Mouse (Mus musculus): Measurements from ENCODE around the gene Ate1. TPM values are rescaled to one million over a fixed set of nuclear protein-coding genes. Genes with fewer than 3 reads are reported as not detected.

Gene Ate1
- 9.8 TPM for polyA plus RNA-seq (2012; fragmentation: generic; extraction: Trizol)

GRCm38 (mm10) chr7:130520049-130520425 lies at the start of gene Ate1:
Gene Ate1 (minus strand): TSS chr7:130520369.
- Histone ChIP-seq H3K4me2 (ENCODE audit: low read depth) (peak within 1 kb of the TSS; percentile 84), H3K79me2 (ENCODE audit: control insufficient read depth, insufficient read depth) (peaks cover 38% of the 10 kb centered on the region), H3ac (ENCODE audit: control insufficient read depth, insufficient read length) (peak within 1 kb of the TSS; percentile 82), H3K36me3 (ENCODE audit: control insufficient read depth, insufficient read depth) (no peaks in the 10 kb centered on the region), H3K27me3 (ENCODE audit: control insufficient read depth, insufficient read depth, insufficient read length) (no peaks in the 10 kb centered on the region), H3K4me3 (peak within 1 kb of the TSS; percentile 88)
- no peak for TF ChIP-seq CEBPB (IDR thresholded peaks at IDR 0.05; ENCODE audit: insufficient read depth, poor library complexity, severe bottlenecking)
- TF ChIP-seq POLR2A (IDR thresholded peaks at IDR 0.05; ENCODE audit: insufficient read length, low read depth) = no peak
- TF ChIP-seq SRF (IDR thresholded peaks at IDR 0.05; ENCODE audit: control insufficient read depth, insufficient read length, low read depth) = no peak
- TF ChIP-seq TCF3 (IDR thresholded peaks at IDR 0.05; ENCODE audit: insufficient read length, low read depth) = no peak
- no peak for TF ChIP-seq REST (IDR thresholded peaks at IDR 0.05; ENCODE audit: insufficient read depth, insufficient read length)
- no peak for TF ChIP-seq MYOG (IDR thresholded peaks at IDR 0.05; ENCODE audit: control insufficient read depth in 1 of 3, insufficient read depth in 1 of 3, insufficient read length in 2 of 3, low read depth in 2 of 3)
- TF ChIP-seq TCF12 (IDR thresholded peaks at IDR 0.05; ENCODE audit: insufficient read depth, poor library complexity, severe bottlenecking) = no peak
- no peak for TF ChIP-seq E2F4 (IDR thresholded peaks at IDR 0.05; ENCODE audit: insufficient read depth)

GRCm38 (mm10) chr7:130568783-130569436 lies 48.7 kb upstream of the Ate1 start:
- TF ChIP-seq MYOG (IDR thresholded peaks at IDR 0.05; ENCODE audit: control insufficient read depth in 1 of 3, insufficient read depth in 1 of 3, insufficient read length in 2 of 3, low read depth in 2 of 3) (peak in 2 of 3 experiments; percentile 23 to 62), MYOD1 (IDR thresholded peaks at IDR 0.05; ENCODE audit: control insufficient read depth in 1 of 3, insufficient read length in 2 of 3, low read depth in 2 of 3) (peak in 2 of 3 experiments; percentile 9 to 78), POLR2A (IDR thresholded peaks at IDR 0.05; ENCODE audit: insufficient read length, low read depth) (no peak), TCF12 (IDR thresholded peaks at IDR 0.05; ENCODE audit: insufficient read depth, poor library complexity, severe bottlenecking) (no peak), SRF (IDR thresholded peaks at IDR 0.05; ENCODE audit: control insufficient read depth, insufficient read length, low read depth) (no peak)
- Histone ChIP-seq H3K36me3 (ENCODE audit: control insufficient read depth, insufficient read depth) (no peaks in the 10 kb centered on the region), H3K27me3 (ENCODE audit: control insufficient read depth, insufficient read depth, insufficient read length) (no peaks in the 10 kb centered on the region), H3K4me2 (ENCODE audit: low read depth) (no peak overlapping the region), H3ac (ENCODE audit: control insufficient read depth, insufficient read length) (no peak overlapping the region), H3K79me2 (ENCODE audit: control insufficient read depth, insufficient read depth) (no peaks in the 10 kb centered on the region), H3K4me3 (no peak overlapping the region)

GRCm38 (mm10) chr7:130564596-130564995 lies 44.4 kb upstream of the Ate1 start:
- Histone ChIP-seq H3K4me3 (no peak overlapping the region), H3K4me2 (ENCODE audit: low read depth) (peak overlapping the region; percentile 16), H3K27me3 (ENCODE audit: control insufficient read depth, insufficient read depth, insufficient read length) (no peaks in the 10 kb centered on the region), H3ac (ENCODE audit: control insufficient read depth, insufficient read length) (no peak overlapping the region), H3K36me3 (ENCODE audit: control insufficient read depth, insufficient read depth) (no peaks in the 10 kb centered on the region), H3K79me2 (ENCODE audit: control insufficient read depth, insufficient read depth) (no peaks in the 10 kb centered on the region)
- TF ChIP-seq MYOG (IDR thresholded peaks at IDR 0.05; ENCODE audit: control insufficient read depth in 1 of 3, insufficient read depth in 1 of 3, insufficient read length in 2 of 3, low read depth in 2 of 3) = no peak
- TF ChIP-seq REST (IDR thresholded peaks at IDR 0.05; ENCODE audit: insufficient read depth, insufficient read length) = no peak
- no peak for TF ChIP-seq MYOD1 (IDR thresholded peaks at IDR 0.05; ENCODE audit: control insufficient read depth in 1 of 3, insufficient read length in 2 of 3, low read depth in 2 of 3)
- TF ChIP-seq SRF (IDR thresholded peaks at IDR 0.05; ENCODE audit: control insufficient read depth, insufficient read length, low read depth) = no peak
- TF ChIP-seq E2F4 (IDR thresholded peaks at IDR 0.05; ENCODE audit: insufficient read depth) = no peak
- TF ChIP-seq CEBPB (IDR thresholded peaks at IDR 0.05; ENCODE audit: insufficient read depth, poor library complexity, severe bottlenecking) = no peak
- TF ChIP-seq MAX (IDR thresholded peaks at IDR 0.05; ENCODE audit: low read depth) = no peak
- TF ChIP-seq POLR2A (IDR thresholded peaks at IDR 0.05; ENCODE audit: insufficient read length, low read depth) = no peak

GRCm38 (mm10) chr7:130563880-130564279 lies 43.7 kb upstream of the Ate1 start:
- Histone ChIP-seq H3K27me3 (ENCODE audit: control insufficient read depth, insufficient read depth, insufficient read length) (no peaks in the 10 kb centered on the region), H3K4me2 (ENCODE audit: low read depth) (no peak overlapping the region), H3K4me3 (no peak overlapping the region), H3K36me3 (ENCODE audit: control insufficient read depth, insufficient read depth) (no peaks in the 10 kb centered on the region), H3ac (ENCODE audit: control insufficient read depth, insufficient read length) (no peak overlapping the region), H3K79me2 (ENCODE audit: control insufficient read depth, insufficient read depth) (no peaks in the 10 kb centered on the region)
- TF ChIP-seq TCF12 (IDR thresholded peaks at IDR 0.05; ENCODE audit: insufficient read depth, poor library complexity, severe bottlenecking) (no peak), MYOD1 (IDR thresholded peaks at IDR 0.05; ENCODE audit: control insufficient read depth in 1 of 3, insufficient read length in 2 of 3, low read depth in 2 of 3) (no peak), E2F4 (IDR thresholded peaks at IDR 0.05; ENCODE audit: insufficient read depth) (no peak), USF1 (IDR thresholded peaks at IDR 0.05; ENCODE audit: low read depth) (no peak), POLR2AphosphoS2 (IDR thresholded peaks at IDR 0.05; ENCODE audit: insufficient read length, low read depth) (no peak), MAX (IDR thresholded peaks at IDR 0.05; ENCODE audit: low read depth) (no peak), SRF (IDR thresholded peaks at IDR 0.05; ENCODE audit: control insufficient read depth, insufficient read length, low read depth) (no peak), REST (IDR thresholded peaks at IDR 0.05; ENCODE audit: insufficient read depth, insufficient read length) (no peak), MYOG (IDR thresholded peaks at IDR 0.05; ENCODE audit: control insufficient read depth in 1 of 3, insufficient read depth in 1 of 3, insufficient read length in 2 of 3, low read depth in 2 of 3) (no peak), CEBPB (IDR thresholded peaks at IDR 0.05; ENCODE audit: insufficient read depth, poor library complexity, severe bottlenecking) (no peak), TCF3 (IDR thresholded peaks at IDR 0.05; ENCODE audit: insufficient read length, low read depth) (no peak), POLR2A (IDR thresholded peaks at IDR 0.05; ENCODE audit: insufficient read length, low read depth) (no peak)

GRCm38 (mm10) chr7:130563276-130563675 lies 43.1 kb upstream of the Ate1 start:
- no peak overlapping the region for H3ac ChIP-seq (ENCODE audit: control insufficient read depth, insufficient read length)
- H3K4me3 ChIP-seq = no peak overlapping the region
- no peaks in the 10 kb centered on the region for H3K79me2 ChIP-seq (ENCODE audit: control insufficient read depth, insufficient read depth)
- H3K4me2 ChIP-seq (ENCODE audit: low read depth) = no peak overlapping the region
- H3K27me3 ChIP-seq (ENCODE audit: control insufficient read depth, insufficient read depth, insufficient read length) = no peaks in the 10 kb centered on the region
- no peak for TF ChIP-seq MYOG (IDR thresholded peaks at IDR 0.05; ENCODE audit: control insufficient read depth in 1 of 3, insufficient read depth in 1 of 3, insufficient read length in 2 of 3, low read depth in 2 of 3)
- TF ChIP-seq POLR2AphosphoS2 (IDR thresholded peaks at IDR 0.05; ENCODE audit: insufficient read length, low read depth) = no peak
- no peak for TF ChIP-seq USF1 (IDR thresholded peaks at IDR 0.05; ENCODE audit: low read depth)
- TF ChIP-seq SRF (IDR thresholded peaks at IDR 0.05; ENCODE audit: control insufficient read depth, insufficient read length, low read depth) = no peak
- no peak for TF ChIP-seq MAX (IDR thresholded peaks at IDR 0.05; ENCODE audit: low read depth)
- no peak for TF ChIP-seq TCF3 (IDR thresholded peaks at IDR 0.05; ENCODE audit: insufficient read length, low read depth)
- TF ChIP-seq POLR2A (IDR thresholded peaks at IDR 0.05; ENCODE audit: insufficient read length, low read depth) = no peak
- TF ChIP-seq E2F4 (IDR thresholded peaks at IDR 0.05; ENCODE audit: insufficient read depth) = no peak
- TF ChIP-seq CEBPB (IDR thresholded peaks at IDR 0.05; ENCODE audit: insufficient read depth, poor library complexity, severe bottlenecking) = no peak
- no peak for TF ChIP-seq REST (IDR thresholded peaks at IDR 0.05; ENCODE audit: insufficient read depth, insufficient read length)
- no peak for TF ChIP-seq TCF12 (IDR thresholded peaks at IDR 0.05; ENCODE audit: insufficient read depth, poor library complexity, severe bottlenecking)
- no peak for TF ChIP-seq MYOD1 (IDR thresholded peaks at IDR 0.05; ENCODE audit: control insufficient read depth in 1 of 3, insufficient read length in 2 of 3, low read depth in 2 of 3)
- no peaks in the 10 kb centered on the region for H3K36me3 ChIP-seq (ENCODE audit: control insufficient read depth, insufficient read depth)
